Mouse (Mus musculus): Measurements from ENCODE around the gene Ikzf4. TPM values are rescaled to one million over a fixed set of nuclear protein-coding genes. Genes with fewer than 3 reads are reported as not detected.

Gene Ikzf4
- total RNA-seq, 2 experiments from 2014 or later = 0.93 to 1.4 TPM

Small RNAs within 50 kb of the gene (microRNA-seq; reads per million reads assigned to microRNA genes)
- gene Mir6917 = 0.85 reads per million

Other genes with a start within 250 kb of the Ikzf4 start
- gene Slc39a5, start 244.8 kb downstream of the Ikzf4 start, total RNA-seq (2021) = under 1 TPM in 1 of 2 experiments, not detected in 1; 0.23 TPM
- gene Nabp2, start 234.5 kb downstream of the Ikzf4 start, total RNA-seq (2021) = 10 to 100 TPM; 48.0 to 50.7 TPM
- gene Rnf41, start 234.3 kb downstream of the Ikzf4 start, total RNA-seq (2021) = 10 to 100 TPM; 21.9 to 24.0 TPM
- 10 to 100 TPM; 90.8 to 91.2 TPM for gene Smarcc2, start 186.7 kb downstream of the Ikzf4 start, total RNA-seq (2021)
- gene Myl6, start 151.8 kb downstream of the Ikzf4 start, total RNA-seq (2021) = 100 to 1,000 TPM; 485 to 542 TPM
- gene Myl6b, start 147.3 kb downstream of the Ikzf4 start, total RNA-seq (2021) = 100 to 1,000 TPM; 119 to 139 TPM
- gene Esyt1, start 120.1 kb downstream of the Ikzf4 start, total RNA-seq (2021) = 10 to 100 TPM; 49.6 to 50.5 TPM
- 1 to 10 TPM; 6.7 to 9.9 TPM for gene Zc3h10, start 98.2 kb downstream of the Ikzf4 start, total RNA-seq (2021)
- 1,000 to 10,000 TPM; 2,741 to 3,076 TPM for gene Rpl41, start 96.7 kb downstream of the Ikzf4 start, total RNA-seq (2021)
- gene Pa2g4, start 80.0 kb downstream of the Ikzf4 start, total RNA-seq (2021) = 10 to 100 TPM; 84.8 to 91.4 TPM
- 10 to 100 TPM; 18.0 to 19.0 TPM for gene Erbb3, start 56.3 kb downstream of the Ikzf4 start, total RNA-seq (2021)
- gene Rps26, start 19.2 kb downstream of the Ikzf4 start, total RNA-seq (2021) = 100 to 1,000 TPM; 757 to 856 TPM
- 10 to 100 TPM; 12.0 to 13.1 TPM for gene Suox, start 28.1 kb upstream of the Ikzf4 start, total RNA-seq (2021)
- gene Rab5b, start 50.3 kb upstream of the Ikzf4 start, total RNA-seq (2021) = 10 to 100 TPM; 85.8 to 88.8 TPM
- gene Pmel, start 58.2 kb upstream of the Ikzf4 start, total RNA-seq (2021) = 1 to 10 TPM; 4.0 to 5.2 TPM
- 10 to 100 TPM; 38.7 to 42.8 TPM for gene Cdk2, start 59.0 kb upstream of the Ikzf4 start, total RNA-seq (2021)
- 1 to 10 TPM; 6.7 TPM for gene Dgka, start 98.9 kb upstream of the Ikzf4 start, total RNA-seq (2021)
- 10 to 100 TPM; 18.3 to 22.1 TPM for gene Pym1, start 101.9 kb upstream of the Ikzf4 start, total RNA-seq (2021)
- gene Mmp19, start 144.9 kb upstream of the Ikzf4 start, total RNA-seq (2021) = 1 to 10 TPM; 2.8 to 3.0 TPM
- gene Dnajc14, start 158.1 kb upstream of the Ikzf4 start, total RNA-seq (2021) = 10 to 100 TPM; 48.6 to 50.7 TPM
- 10 to 100 TPM; 17.3 to 20.2 TPM for gene Tmem198b, start 158.4 kb upstream of the Ikzf4 start, total RNA-seq (2021)
- gene Sarnp, start 171.3 kb upstream of the Ikzf4 start, total RNA-seq (2021) = 10 to 100 TPM; 48.5 to 54.6 TPM
- gene Ormdl2, start 175.7 kb upstream of the Ikzf4 start, total RNA-seq (2021) = 10 to 100 TPM; 11.7 to 12.0 TPM
- gene Gdf11, start 245.7 kb upstream of the Ikzf4 start, total RNA-seq (2021) = 1 to 10 TPM; 7.5 to 8.3 TPM

Measured in gastrocnemius, postnatal 4 days (tissue).